In the genomic region with DNA sequence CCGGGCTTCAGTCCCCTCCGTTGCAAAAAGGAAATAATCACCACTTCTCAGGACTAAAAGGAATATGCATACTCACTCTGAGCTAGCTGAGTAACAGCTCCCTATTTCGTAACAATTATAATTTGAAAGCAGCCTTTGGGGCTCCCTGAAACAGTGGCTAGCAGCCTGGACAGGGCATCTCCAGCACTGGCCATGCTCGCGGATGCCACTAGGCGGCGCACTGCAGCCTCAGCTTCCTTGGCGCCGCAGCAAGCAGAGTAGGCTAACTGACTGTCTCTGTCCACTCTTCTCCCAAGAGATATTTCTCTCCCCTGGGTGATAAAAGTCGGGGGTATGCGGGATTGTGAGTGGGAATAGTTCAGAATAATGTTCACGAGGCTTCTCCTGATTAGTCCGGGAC, we compare ENCODE assay signal across 8 mouse cellular contexts. TPM values are rescaled to one million over a fixed set of nuclear protein-coding genes. Genes with fewer than 3 reads are reported as not detected.
DNase-seq lines count a peak whose midpoint lies in the region; ATAC-seq and TF ChIP-seq lines count a peak whose summit lies in the region.

No protein-coding gene starts in this region.

- H3K9me3 ChIP-seq in neural tube, embryonic 15.5 days (replicated peaks): no peaks in the 10 kb centered on the region
- H3K9me3 ChIP-seq in limb, embryonic 14.5 days (ENCODE audit: control insufficient read depth, low read length): no peaks in the 10 kb centered on the region

- intact Hi-C loops in heart, postnatal 36 days (cut with DNase I): loop anchor here (1.0 to 5.0 kb wide), 5 partner anchors 56 to 483 kb away; no protein-coding TSS in a partner anchor

- peak; percentile 90 for TF ChIP-seq CTCF in cortical plate, adult 2 months (IDR thresholded peaks at IDR 0.05; ENCODE audit: extremely low read depth, insufficient read depth, low read length)

- DNase-seq in neural tube, embryonic 10.5 days (ENCODE audit: extremely low spot score, low spot score): peak; percentile 84
- peak; percentile 71 to 93 for DNase-seq in adrenal gland, adult (ENCODE audit: inconsistent age in 2 of 2, low spot score in 1 of 2)
- DNase-seq in heart, postnatal 36 days: peak; percentile 84 to 91
- peak; percentile 53 for DNase-seq in limb, embryonic 14.5 days (ENCODE audit: low spot score)
- peak; percentile 83 for DNase-seq in right cerebral cortex, adult 2 months (ENCODE audit: low spot score in 2 of 2)
- DNase-seq in yolk sac, embryonic 10.5 days (ENCODE audit: low spot score): peak; percentile 44

- H3K36me3 ChIP-seq in neural tube, embryonic 15.5 days: no peaks in the 10 kb centered on the region
- no peaks in the 10 kb centered on the region for H3K36me3 ChIP-seq in limb, embryonic 14.5 days (ENCODE audit: control insufficient read depth, insufficient read depth, low read length)

- H3K4me3 ChIP-seq in neural tube, embryonic 15.5 days (replicated peaks): no peak overlapping the region
- no peak overlapping the region for H3K4me3 ChIP-seq in cortical plate, adult 2 months (ENCODE audit: insufficient read depth, low read length)
- no peak overlapping the region for H3K4me3 ChIP-seq in limb, embryonic 14.5 days (replicated peaks; ENCODE audit: low read length)

- H3K27ac ChIP-seq in neural tube, embryonic 15.5 days (replicated peaks): no peak overlapping the region
- no peak overlapping the region for H3K27ac ChIP-seq in cortical plate, adult 2 months (ENCODE audit: insufficient read depth, low read length)
- H3K27ac ChIP-seq in limb, embryonic 14.5 days (replicated peaks; ENCODE audit: low read depth, low read length): no peak overlapping the region

- TF ChIP-seq POLR2A in cortical plate, adult 2 months (IDR thresholded peaks at IDR 0.05; ENCODE audit: extremely low read depth, insufficient read depth, low read length): no peak
- no peak for TF ChIP-seq POLR2A in limb, embryonic 14.5 days (IDR thresholded peaks at IDR 0.05; ENCODE audit: borderline replicate concordance, extremely low read depth, insufficient read depth, insufficient read length)

- no peak for ATAC-seq in neural tube, embryonic 15.5 days (ENCODE audit: low FRiP score)
- no peak for ATAC-seq in limb, embryonic 14.5 days (ENCODE audit: low FRiP score, low read depth)

- H3K4me2 ChIP-seq in neural tube, embryonic 15.5 days: no peak overlapping the region
- no peak overlapping the region for H3K4me2 ChIP-seq in limb, embryonic 14.5 days (replicated peaks; ENCODE audit: low read depth, low read length, severe bottlenecking)

- no peak overlapping the region for H3K9ac ChIP-seq in neural tube, embryonic 15.5 days (replicated peaks)
- H3K9ac ChIP-seq in limb, embryonic 14.5 days (ENCODE audit: low read depth, low read length, severe bottlenecking): no peak overlapping the region

- peaks cover 36% of the 10 kb centered on the region for H3K27me3 ChIP-seq in neural tube, embryonic 15.5 days (replicated peaks)
- no peaks in the 10 kb centered on the region; the same call in 1 of the 2 replicates for H3K27me3 ChIP-seq in limb, embryonic 14.5 days (ENCODE audit: control insufficient read depth, insufficient read depth, low read length)

- H3K4me1 ChIP-seq in neural tube, embryonic 15.5 days: peaks cover 33% of the 10 kb centered on the region
- H3K4me1 ChIP-seq in cortical plate, adult 2 months (ENCODE audit: control insufficient read depth, insufficient read depth, low read length): no peaks in the 10 kb centered on the region
- peaks cover 7% of the 10 kb centered on the region; the same call in 1 of the 2 replicates for H3K4me1 ChIP-seq in limb, embryonic 14.5 days (ENCODE audit: control insufficient read depth, insufficient read depth, low read length)

- 3% methylated on average over 13 of the region's 13 CpGs for WGBS in neural tube, embryonic 15.5 days
- WGBS in limb, embryonic 14.5 days: 3% methylated on average over 13 of the region's 13 CpGs

RNA-seq across cellular contexts. Expression of gene Unc5b, which starts 3.6 kb away (rescaled TPM):
- polyA plus RNA-seq in neural tube, embryonic 15.5 days (2015; fragmentation: Nextera tagmentation; extraction: Ambion mirVana): 2.3 and 2.8 TPM in 2 replicates
- 9.2 and 9.8 TPM in 2 replicates for polyA plus RNA-seq in cortical plate, adult 2 months (2012; rRNA removed)
- 10 to 100 TPM; 14.5 to 14.7 TPM for total RNA-seq in heart, postnatal 36 days (2021)
- 21.8 and 29.6 TPM in 2 replicates for polyA plus RNA-seq in limb, embryonic 14.5 days (2012; rRNA removed)
- polyA plus RNA-seq in limb, embryonic 14.5 days (2014; fragmentation: Nextera tagmentation; extraction: Ambion mirVana): 6.2 and 7.0 TPM in 2 replicates
